Mouse (Mus musculus): ENCODE measurements around the gene Yipf3. TPM values are rescaled to one million over a fixed set of nuclear protein-coding genes. Genes with fewer than 3 reads are reported as not detected.

Gene Yipf3
- total RNA-seq (2021): 10 to 100 TPM; 55.8 to 59.5 TPM
- long read RNA-seq, experiment 1, transcript Yipf3-201 (9 exons, 2,035 nt): major isoform, 33 of 39 reads
- long read RNA-seq, experiment 1, partial matches to known transcripts: 4 of 39 reads
- long read RNA-seq, experiment 1, other reads (novel, unspliced or antisense): 2 of 39 reads
- long read RNA-seq, experiment 2, transcript Yipf3-201 (9 exons, 2,035 nt): major isoform, 43 of 53 reads
- long read RNA-seq, experiment 2, partial matches to known transcripts: 6 of 53 reads
- long read RNA-seq, experiment 2, other reads (novel, unspliced or antisense): 2 of 53 reads

GRCm38 (mm10) chr17:46247512-46248188 lies at the start of gene Yipf3, which contains the start of gene Polr1c:
Yipf3 (plus strand) TSS chr17:46248080.
Polr1c (minus strand) TSS chr17:46248054.
- intact Hi-C loops (cut with DNase I): loop anchor here (2.0 kb wide), 1 partner anchor 33 kb away; no protein-coding TSS in a partner anchor
- H3K27ac ChIP-seq: peak within 1 kb of the TSS; percentile 97
- peak within 1 kb of the TSS; percentile 99 for H3K4me3 ChIP-seq
- TF ChIP-seq CTCF (IDR thresholded peaks at IDR 0.05): no peak
- DNase-seq: peak; percentile 97

GRCm38 (mm10) chr17:46201151-46201550 lies 46.7 kb upstream of the Yipf3 start:
- Histone ChIP-seq H3K4me3 (peak overlapping the region; percentile 89), H3K27ac (peak overlapping the region; percentile 94)
- TF ChIP-seq CTCF (IDR thresholded peaks at IDR 0.05): no peak
- intact Hi-C loops (cut with DNase I): no loop called here
- DNase-seq: no peak

GRCm38 (mm10) chr17:46202421-46203071 lies 45.3 kb upstream of the Yipf3 start, which contains the start of the genes Polh and Xpo5:
Polh (minus strand) TSS chr17:46202645.
Xpo5 (plus strand) TSS chr17:46202782.
- Histone ChIP-seq H3K27ac (peak within 1 kb of the TSS; percentile 94), H3K4me3 (peak within 1 kb of the TSS; percentile 89)
- intact Hi-C loops (cut with DNase I): no loop called here
- peak; percentile 96 for DNase-seq
- TF ChIP-seq CTCF (IDR thresholded peaks at IDR 0.05): peak; percentile 12; the same call in 1 of the 2 replicates

- TF ChIP-seq CTCF (IDR thresholded peaks at IDR 0.05): no peak
- intact Hi-C loops (cut with DNase I): no loop called here
- H3K27ac ChIP-seq: peak overlapping the region; percentile 94
- peak; percentile 45 for DNase-seq
- peak overlapping the region; percentile 89 for H3K4me3 ChIP-seq
These were observed 44.8 kb upstream of the Yipf3 start for GRCm38 (mm10) chr17:46203078-46203477.

- Histone ChIP-seq H3K4me3 (no peak overlapping the region), H3K27ac (no peak overlapping the region)
- no peak for TF ChIP-seq CTCF (IDR thresholded peaks at IDR 0.05)
- intact Hi-C loops (cut with DNase I): no loop called here
- DNase-seq: no peak
These were observed 41.2 kb upstream of the Yipf3 start for GRCm38 (mm10) chr17:46206676-46207075.

- no peak for DNase-seq
- TF ChIP-seq CTCF (IDR thresholded peaks at IDR 0.05): no peak
- no peak overlapping the region for H3K4me3 ChIP-seq
- H3K27ac ChIP-seq: no peak overlapping the region
- intact Hi-C loops (cut with DNase I): no loop called here
These were observed 37.3 kb upstream of the Yipf3 start for GRCm38 (mm10) chr17:46210550-46210949.

- TF ChIP-seq CTCF (IDR thresholded peaks at IDR 0.05): no peak
- Histone ChIP-seq H3K27ac (no peak overlapping the region), H3K4me3 (no peak overlapping the region)
- intact Hi-C loops (cut with DNase I): no loop called here
- no peak for DNase-seq
These were observed 26.3 kb upstream of the Yipf3 start for GRCm38 (mm10) chr17:46221601-46222000.

GRCm38 (mm10) chr17:46227576-46227975 lies 20.3 kb upstream of the Yipf3 start:
- intact Hi-C loops (cut with DNase I): no loop called here
- no peak for DNase-seq
- TF ChIP-seq CTCF (IDR thresholded peaks at IDR 0.05): no peak
- Histone ChIP-seq H3K27ac (no peak overlapping the region), H3K4me3 (no peak overlapping the region)

- Histone ChIP-seq H3K27ac (no peak overlapping the region), H3K4me3 (no peak overlapping the region)
- intact Hi-C loops (cut with DNase I): no loop called here
- TF ChIP-seq CTCF (IDR thresholded peaks at IDR 0.05): no peak
- no peak for DNase-seq
These were observed 11.8 kb upstream of the Yipf3 start for GRCm38 (mm10) chr17:46236067-46236466.

GRCm38 (mm10) chr17:46237079-46237478 lies 10.8 kb upstream of the Yipf3 start:
- H3K27ac ChIP-seq: no peak overlapping the region
- TF ChIP-seq CTCF (IDR thresholded peaks at IDR 0.05): no peak
- DNase-seq: no peak
- intact Hi-C loops (cut with DNase I): no loop called here
- no peak overlapping the region for H3K4me3 ChIP-seq

- DNase-seq: no peak
- no peak for TF ChIP-seq CTCF (IDR thresholded peaks at IDR 0.05)
- no peak overlapping the region for H3K27ac ChIP-seq
- H3K4me3 ChIP-seq: no peak overlapping the region
- intact Hi-C loops (cut with DNase I): no loop called here
These were observed 10.4 kb upstream of the Yipf3 start for GRCm38 (mm10) chr17:46237480-46237879.

GRCm38 (mm10) chr17:46239516-46240114 lies 8.3 kb upstream of the Yipf3 start:
- TF ChIP-seq CTCF (IDR thresholded peaks at IDR 0.05): no peak
- intact Hi-C loops (cut with DNase I): no loop called here
- DNase-seq: no peak
- no peak overlapping the region for H3K27ac ChIP-seq
- no peak overlapping the region for H3K4me3 ChIP-seq
